Mouse (Mus musculus) MEL (cell line): Measurements from ENCODE around the gene Mcu. TPM values are rescaled to one million over a fixed set of nuclear protein-coding genes. Genes with fewer than 3 reads are reported as not detected.

ENCODE experiments used
- DNase-seq: peaks from one replicate; pipeline ENCODE4 v3.0.0; 2011; ENCODE audit warnings: low read depth, low spot score
- H3K27ac ChIP-seq: 2 replicates; pipeline ENCODE4 v1.5.1; 2012; ENCODE audit warnings: low read depth, mild to moderate bottlenecking, control low read depth, low read length, moderate library complexity; ENCODE audit not compliant: control insufficient read depth
- H3K27me3 ChIP-seq, 2 experiments: fragments of 150-350 bp in 1 of 2; sonication (generic) in 1 of 2; 2 replicates each; pipeline ENCODE4 v1.6.1; 2012; ENCODE audit warnings: low read length in 2 of 2, mild to moderate bottlenecking in 2 of 2, improper control_type of control experiment in 1 of 2, moderate library complexity in 1 of 2; ENCODE audit not compliant: insufficient read depth in 2 of 2, control insufficient read depth in 1 of 2
- H3K36me3 ChIP-seq, 2 experiments: 2 replicates each; pipeline ENCODE4 v1.6.1; 2012 to 2014; ENCODE audit warnings: low read length in 2 of 2, improper control_type of control experiment in 1 of 2, inconsistent platforms in 1 of 2, mild to moderate bottlenecking in 1 of 2; ENCODE audit not compliant: insufficient read depth in 2 of 2, control insufficient read depth in 1 of 2
- H3K4me1 ChIP-seq, 2 experiments: fragments of 150-350 bp in 1 of 2; sonication (generic) in 1 of 2; 2 replicates each; pipeline ENCODE4 v1.6.1; 2012; ENCODE audit warnings: low read length in 2 of 2, improper control_type of control experiment in 1 of 2, mild to moderate bottlenecking in 1 of 2; ENCODE audit not compliant: insufficient read depth in 2 of 2, control insufficient read depth in 1 of 2
- H3K4me3 ChIP-seq, 2 experiments: fragments of 150-350 bp in 1 of 2; sonication (generic) in 1 of 2; 2 replicates each; pipeline ENCODE4 v1.5.1; 2012; ENCODE audit warnings: low read depth in 2 of 2, low read length in 2 of 2, mild to moderate bottlenecking in 2 of 2, moderate library complexity in 2 of 2, control low read depth in 1 of 2, improper control_type of control experiment in 1 of 2; ENCODE audit not compliant: control insufficient read depth in 1 of 2, insufficient read depth in 1 of 2
- H3K79me2 ChIP-seq: 2 replicates; pipeline ENCODE4 v1.6.1; 2012; ENCODE audit warnings: mild to moderate bottlenecking, low read length, moderate library complexity; ENCODE audit not compliant: control insufficient read depth, poor library complexity, insufficient read depth
- H3K9ac ChIP-seq: 2 replicates; pipeline ENCODE4 v1.6.1; 2012; ENCODE audit warnings: low read depth, mild to moderate bottlenecking, control low read depth, low read length, moderate library complexity; ENCODE audit not compliant: control insufficient read depth, poor library complexity, severe bottlenecking
- H3K9me3 ChIP-seq: fragments of 150-350 bp; sonication (generic); replicated peaks from 2 replicates; pipeline ENCODE4 v1.6.1; 2012; ENCODE audit warnings: mild to moderate bottlenecking, low read length, improper control_type of control experiment, moderate library complexity; ENCODE audit not compliant: insufficient read depth
- CHD1 ChIP-seq: IDR thresholded peaks from 2 replicates; pipeline ENCODE4 v1.6.1; 2012; ENCODE audit warnings: low read depth, mild to moderate bottlenecking, inconsistent platforms, low read length, improper control_type of control experiment
- CHD2 ChIP-seq: IDR thresholded peaks from 2 replicates; pipeline ENCODE4 v1.6.1; 2011; ENCODE audit warnings: low read length, improper control_type of control experiment
- CTCF ChIP-seq, 3 experiments: IDR thresholded peaks in 2 of 3; conservative IDR thresholded peaks in 1 of 3; 2 replicates each; pipeline ENCODE4 v1.5.1; 2011 to 2012; ENCODE audit warnings: low read length in 3 of 3, low read depth in 2 of 3, mild to moderate bottlenecking in 2 of 3, improper control_type of control experiment in 1 of 3, inconsistent platforms in 1 of 3, mixed read lengths in 1 of 3, moderate library complexity in 1 of 3; ENCODE audit not compliant: control insufficient read depth in 1 of 3, insufficient read depth in 1 of 3, poor library complexity in 1 of 3, severe bottlenecking in 1 of 3
- E2F4 ChIP-seq: IDR thresholded peaks from 2 replicates; pipeline ENCODE4 v1.6.1; 2011; ENCODE audit warnings: low read depth, low read length, improper control_type of control experiment, borderline replicate concordance
- GATA1 ChIP-seq: IDR thresholded peaks from 2 replicates; pipeline ENCODE4 v1.6.1; 2011; ENCODE audit warnings: low read depth, low read length, improper control_type of control experiment
- JUND ChIP-seq: IDR thresholded peaks from 2 replicates; pipeline ENCODE4 v1.6.1; 2011; ENCODE audit warnings: low read depth, mild to moderate bottlenecking, improper control_type of control experiment, low read length
- KAT2A ChIP-seq: conservative IDR thresholded peaks from 2 replicates; pipeline ENCODE4 v1.6.1; 2012; ENCODE audit warnings: low read depth, low read length, improper control_type of control experiment, inconsistent platforms
- MAX ChIP-seq: IDR thresholded peaks from 2 replicates; pipeline ENCODE4 v1.6.1; 2011; ENCODE audit warnings: low read length, improper control_type of control experiment
- MAZ ChIP-seq: IDR thresholded peaks from 2 replicates; pipeline ENCODE4 v1.6.1; 2012; ENCODE audit warnings: low read depth, mild to moderate bottlenecking, inconsistent platforms, low read length, improper control_type of control experiment
- MXI1 ChIP-seq: IDR thresholded peaks from 2 replicates; pipeline ENCODE4 v1.6.1; 2011; ENCODE audit warnings: mild to moderate bottlenecking, low read depth, low read length, improper control_type of control experiment
- MYB ChIP-seq: IDR thresholded peaks from 2 replicates; pipeline ENCODE4 v1.6.1; 2011; ENCODE audit warnings: mild to moderate bottlenecking, low read depth, low read length, improper control_type of control experiment
- NRF1 ChIP-seq: IDR thresholded peaks from 2 replicates; pipeline ENCODE4 v1.6.1; 2014; ENCODE audit warnings: low read depth, mild to moderate bottlenecking, inconsistent platforms, low read length, improper control_type of control experiment, moderate library complexity; ENCODE audit not compliant: poor library complexity, insufficient read depth, severe bottlenecking
- POLR2A ChIP-seq, 2 experiments: IDR thresholded peaks; 2 replicates each; pipeline ENCODE4 v1.6.1; 2011 to 2012; ENCODE audit warnings: low read length in 2 of 2, mild to moderate bottlenecking in 2 of 2, control low read depth in 1 of 2, improper control_type of control experiment in 1 of 2, low read depth in 1 of 2, moderate library complexity in 1 of 2; ENCODE audit not compliant: control insufficient read depth in 1 of 2, insufficient read depth in 1 of 2, poor library complexity in 1 of 2
- RAD21 ChIP-seq: IDR thresholded peaks from 2 replicates; pipeline ENCODE4 v1.6.1; 2011; ENCODE audit warnings: mild to moderate bottlenecking, low read depth, low read length, improper control_type of control experiment
- RCOR1 ChIP-seq: IDR thresholded peaks from 2 replicates; pipeline ENCODE4 v1.6.1; 2012; ENCODE audit warnings: low read depth, mild to moderate bottlenecking, inconsistent platforms, low read length, improper control_type of control experiment
- TAL1 ChIP-seq: IDR thresholded peaks from 2 replicates; pipeline ENCODE4 v1.6.1; 2012; ENCODE audit warnings: mild to moderate bottlenecking, inconsistent platforms, low read length, moderate library complexity, mixed read lengths
- TCF12 ChIP-seq: IDR thresholded peaks from 2 replicates; pipeline ENCODE4 v1.6.1; 2014; ENCODE audit warnings: low read depth, mild to moderate bottlenecking, inconsistent platforms, low read length, improper control_type of control experiment, moderate library complexity
- UBTF ChIP-seq: IDR thresholded peaks from 2 replicates; pipeline ENCODE4 v1.6.1; 2012; ENCODE audit warnings: low read depth, mild to moderate bottlenecking, inconsistent platforms, low read length, improper control_type of control experiment, moderate library complexity, borderline replicate concordance; ENCODE audit not compliant: insufficient read depth
- USF1 ChIP-seq: IDR thresholded peaks from 2 replicates; pipeline ENCODE4 v1.6.1; 2014; ENCODE audit warnings: low read depth, mild to moderate bottlenecking, inconsistent platforms, low read length, improper control_type of control experiment, moderate library complexity
- USF2 ChIP-seq, 2 experiments: IDR thresholded peaks; 2 replicates each; pipeline ENCODE4 v1.6.1; 2011 to 2012; ENCODE audit warnings: improper control_type of control experiment in 2 of 2, low read length in 2 of 2, borderline replicate concordance in 1 of 2, inconsistent platforms in 1 of 2, low read depth in 1 of 2, mild to moderate bottlenecking in 1 of 2; ENCODE audit not compliant: insufficient read depth in 1 of 2
- ZC3H11A ChIP-seq: IDR thresholded peaks from 2 replicates; pipeline ENCODE4 v1.6.1; 2012; ENCODE audit warnings: low read depth, mild to moderate bottlenecking, inconsistent platforms, low read length, improper control_type of control experiment
- ZKSCAN1 ChIP-seq: IDR thresholded peaks from 2 replicates; pipeline ENCODE4 v1.6.1; 2012; ENCODE audit warnings: low read depth, mild to moderate bottlenecking, inconsistent platforms, low read length, improper control_type of control experiment, moderate library complexity
- ZMIZ1 ChIP-seq: IDR thresholded peaks from 2 replicates; pipeline ENCODE4 v1.6.1; 2012; ENCODE audit warnings: low read depth, mild to moderate bottlenecking, inconsistent platforms, low read length, improper control_type of control experiment, moderate library complexity
- ZNF384 ChIP-seq: IDR thresholded peaks from 2 replicates; pipeline ENCODE4 v1.6.1; 2012; ENCODE audit warnings: low read depth, mild to moderate bottlenecking, inconsistent platforms, low read length, improper control_type of control experiment
- polyA plus RNA-seq, 2 experiments: library from polyadenylated mRNA; stranded (reverse) in 1 of 2; unstranded in 1 of 2; fragments of >175 nt in 1 of 2; fragments of >200 nt in 1 of 2; gene quantifications; 2 replicates each; pipeline versions ENCODE4 v1.2.1 to v1.2.4; 2012; ENCODE audit warnings: low replicate concordance in 2 of 2, low read depth in 1 of 2; ENCODE audit not compliant: insufficient read length in 2 of 2, insufficient read depth in 1 of 2, missing spikeins in 1 of 2
- total RNA-seq: library from RNA; depleted of rRNA; stranded (reverse); fragments of 300-350 nt; gene quantifications from 2 replicates; pipeline ENCODE4 v1.2.3, GENCODE M21; 2012

Gene Mcu
- total and polyA plus RNA-seq, 3 experiments: 7.7 to 9.4 TPM; not detected in 1

GRCm38 (mm10) chr10:59537579-59537978 lies 78.9 kb downstream of the Mcu start:
- TF ChIP-seq ZKSCAN1: no peak
- no peak for TF ChIP-seq GATA1
- TF ChIP-seq CTCF (IDR thresholded peaks at IDR 0.05 in 2 of 3, conservative IDR thresholded peaks at IDR 0.05 in 1 of 3; ENCODE audit: control insufficient read depth in 1 of 3, insufficient read depth in 1 of 3, low read depth in 2 of 3, low read length in 3 of 3, poor library complexity in 1 of 3, severe bottlenecking in 1 of 3): no peak
- TF ChIP-seq KAT2A: no peak
- no peak for TF ChIP-seq USF2 (IDR thresholded peaks at IDR 0.05; ENCODE audit: borderline replicate concordance in 1 of 2, insufficient read depth in 1 of 2, low read depth in 1 of 2, low read length in 2 of 2)
- no peak for TF ChIP-seq ZMIZ1
- TF ChIP-seq NRF1: no peak
- no peak for TF ChIP-seq TAL1
- TF ChIP-seq ZNF384: no peak
- TF ChIP-seq RCOR1: no peak
- TF ChIP-seq JUND: no peak
- Histone ChIP-seq H3K9me3 (no peaks in the 10 kb centered on the region), H3K36me3 (no peaks in the 10 kb centered on the region), H3K27me3 (no peaks in the 10 kb centered on the region), H3K79me2 (no peaks in the 10 kb centered on the region), H3K27ac (no peak overlapping the region), H3K4me3 (no peak overlapping the region), H3K9ac (no peak overlapping the region), H3K4me1 (no peaks in the 10 kb centered on the region)
- DNase-seq: no peak

GRCm38 (mm10) chr10:59532256-59532655 lies 84.2 kb downstream of the Mcu start:
- Histone ChIP-seq H3K9ac (no peak overlapping the region), H3K27me3 (no peaks in the 10 kb centered on the region), H3K36me3 (no peaks in the 10 kb centered on the region), H3K9me3 (no peaks in the 10 kb centered on the region), H3K4me3 (no peak overlapping the region), H3K4me1 (no peaks in the 10 kb centered on the region), H3K27ac (no peak overlapping the region), H3K79me2 (no peaks in the 10 kb centered on the region)
- DNase-seq: no peak
- no peak for TF ChIP-seq MAZ
- TF ChIP-seq MYB: no peak
- no peak for TF ChIP-seq UBTF
- no peak for TF ChIP-seq MAX
- TF ChIP-seq CHD2: no peak
- TF ChIP-seq ZC3H11A: no peak
- TF ChIP-seq E2F4: no peak
- no peak for TF ChIP-seq CHD1
- TF ChIP-seq ZKSCAN1: no peak
- no peak for TF ChIP-seq ZMIZ1
- no peak for TF ChIP-seq MXI1
- TF ChIP-seq TCF12: no peak
- no peak for TF ChIP-seq POLR2A (IDR thresholded peaks at IDR 0.05; ENCODE audit: control insufficient read depth in 1 of 2, insufficient read depth in 1 of 2, low read depth in 1 of 2, low read length in 2 of 2, poor library complexity in 1 of 2)
- no peak for TF ChIP-seq USF1
- no peak for TF ChIP-seq NRF1
- TF ChIP-seq RAD21: no peak
